Mouse (Mus musculus) CH12F3 (cell line): ENCODE data around the gene Olfr68.
"Not testable (repeated sequence)": the region's sequence is repeated elsewhere in the genome, so short reads cannot be mapped to it uniquely, and the experiment has no call there.

Experiments used
- in situ Hi-C: fragments of 300-500 bp; cut with MboI; formaldehyde crosslinking; loops from 2 replicates; pipeline ENCODE4 v1.14.3; 2020; ENCODE audit warnings: low sequenced_read_pairs

The Olfr68 gene

GRCm38 (mm10) chr7:103779598-103779997 is at the start of gene Olfr68:
Gene Olfr68, minus strand, starts transcription at chr7:103779698.
- in situ Hi-C loops, result no loop called here

- in situ Hi-C loops, result no loop called here
Measured at GRCm38 (mm10) chr7:103827808-103828207, 48.3 kb upstream of the Olfr68 start, which contains the start of gene Hbb-bs. Gene Hbb-bs, minus strand, starts transcription at chr7:103828096.

GRCm38 (mm10) chr7:103827139-103827538 is 47.6 kb upstream of the Olfr68 start:
- in situ Hi-C loops, result not testable (repeated sequence)

- in situ Hi-C loops, result no loop called here
Measured at GRCm38 (mm10) chr7:103826255-103826887, 46.9 kb upstream of the Olfr68 start.

- in situ Hi-C loops, result no loop called here
Measured at GRCm38 (mm10) chr7:103825536-103826254, 46.2 kb upstream of the Olfr68 start.

- in situ Hi-C loops, result no loop called here
Measured at GRCm38 (mm10) chr7:103824597-103824996, 45.1 kb upstream of the Olfr68 start.

GRCm38 (mm10) chr7:103815085-103815484 is 35.6 kb upstream of the Olfr68 start:
- in situ Hi-C loops, result not testable (repeated sequence)

- in situ Hi-C loops, result no loop called here
Measured at GRCm38 (mm10) chr7:103813766-103814165, 34.3 kb upstream of the Olfr68 start, which contains the start of gene Hbb-bt. Gene Hbb-bt, minus strand, starts transcription at chr7:103813996.

- in situ Hi-C loops, result not testable (repeated sequence)
Measured at GRCm38 (mm10) chr7:103813152-103813551, 33.7 kb upstream of the Olfr68 start.

GRCm38 (mm10) chr7:103812174-103812573 is 32.7 kb upstream of the Olfr68 start:
- in situ Hi-C loops, result no loop called here

GRCm38 (mm10) chr7:103811223-103811845 is 31.8 kb upstream of the Olfr68 start:
- in situ Hi-C loops, result no loop called here

- in situ Hi-C loops, result no loop called here
Measured at GRCm38 (mm10) chr7:103810746-103811145, 31.2 kb upstream of the Olfr68 start.

GRCm38 (mm10) chr7:103810296-103810695 is 30.8 kb upstream of the Olfr68 start:
- in situ Hi-C loops, result no loop called here

GRCm38 (mm10) chr7:103809801-103810155 is 30.3 kb upstream of the Olfr68 start:
- in situ Hi-C loops, result no loop called here

GRCm38 (mm10) chr7:103808971-103809800 is 29.7 kb upstream of the Olfr68 start:
- in situ Hi-C loops, result no loop called here

GRCm38 (mm10) chr7:103808120-103808519 is 28.6 kb upstream of the Olfr68 start:
- in situ Hi-C loops, result not testable (repeated sequence)

GRCm38 (mm10) chr7:103806856-103807255 is 27.4 kb upstream of the Olfr68 start:
- in situ Hi-C loops, result no loop called here

- in situ Hi-C loops, result loop anchor here (5.0 kb wide), 1 partner anchor 79 kb away; no protein-coding TSS in a partner anchor
Measured at GRCm38 (mm10) chr7:103792669-103793388, 13.3 kb upstream of the Olfr68 start.

- in situ Hi-C loops, result loop anchor here (5.0 kb wide), 1 partner anchor 81 kb away; no protein-coding TSS in a partner anchor
Measured at GRCm38 (mm10) chr7:103791721-103792120, 12.2 kb upstream of the Olfr68 start, which contains the start of gene Olfr67. Gene Olfr67, minus strand, starts transcription at chr7:103791821.

GRCm38 (mm10) chr7:103777652-103778051 is 1.8 kb downstream of the Olfr68 start:
- in situ Hi-C loops, result not testable (repeated sequence)
